Mouse (Mus musculus): ENCODE results near the gene Sult4a1. TPM values are rescaled to one million over a fixed set of nuclear protein-coding genes. Genes with fewer than 3 reads are reported as not detected.

Gene Sult4a1
- polyA plus RNA-seq, 1 experiment from 2014 or later: 5.7 TPM

- Histone ChIP-seq H3K27me3 (ENCODE audit: control insufficient read depth, insufficient read depth, low read length) (no peaks in the 10 kb centered on the region), H3K4me1 (ENCODE audit: control insufficient read depth, insufficient read depth, low read length) (no peaks in the 10 kb centered on the region), H3K36me3 (replicated peaks; ENCODE audit: control insufficient read depth, insufficient read depth, low read depth, low read length) (no peaks in the 10 kb centered on the region), H3K27ac (replicated peaks; ENCODE audit: low read depth, low read length) (no peak overlapping the region), H3K9me3 (replicated peaks; ENCODE audit: control insufficient read depth, low read length) (no peaks in the 10 kb centered on the region), H3K4me3 (ENCODE audit: low read depth, low read length) (no peak overlapping the region), H3K9ac (replicated peaks; ENCODE audit: low read length) (no peak overlapping the region), H3K4me2 (ENCODE audit: low read depth, low read length) (no peak overlapping the region)
- 35% methylated on average over 9 of the region's 9 CpGs for WGBS
- ATAC-seq (replicated peaks; ENCODE audit: insufficient number of reproducible peaks, low FRiP score, low TSS enrichment, low read depth) (peak; percentile 62; the same call in 1 of the 2 replicates), DNase-seq (ENCODE audit: low spot score) (peak; percentile 88)
These were observed 51.7 kb downstream of the Sult4a1 start for GRCm38 (mm10) chr15:84053859-84054258.

- Histone ChIP-seq H3K27me3 (ENCODE audit: control insufficient read depth, insufficient read depth, low read length) (no peaks in the 10 kb centered on the region), H3K4me1 (ENCODE audit: control insufficient read depth, insufficient read depth, low read length) (no peaks in the 10 kb centered on the region), H3K4me3 (ENCODE audit: low read depth, low read length) (no peak overlapping the region), H3K4me2 (ENCODE audit: low read depth, low read length) (no peak overlapping the region), H3K27ac (replicated peaks; ENCODE audit: low read depth, low read length) (no peak overlapping the region), H3K9ac (replicated peaks; ENCODE audit: low read length) (no peak overlapping the region), H3K9me3 (replicated peaks; ENCODE audit: control insufficient read depth, low read length) (no peaks in the 10 kb centered on the region), H3K36me3 (replicated peaks; ENCODE audit: control insufficient read depth, insufficient read depth, low read depth, low read length) (no peaks in the 10 kb centered on the region)
- ATAC-seq (replicated peaks; ENCODE audit: insufficient number of reproducible peaks, low FRiP score, low TSS enrichment, low read depth): no peak
- DNase-seq (ENCODE audit: low spot score): no peak
- 96% methylated on average over 4 of the region's 4 CpGs for WGBS
These were observed 52.3 kb downstream of the Sult4a1 start for GRCm38 (mm10) chr15:84053240-84053639.

GRCm38 (mm10) chr15:84052390-84052789 is 53.2 kb downstream of the Sult4a1 start:
- no peaks in the 10 kb centered on the region for H3K4me1 ChIP-seq (ENCODE audit: control insufficient read depth, insufficient read depth, low read length)
- H3K27me3 ChIP-seq (ENCODE audit: control insufficient read depth, insufficient read depth, low read length): no peaks in the 10 kb centered on the region
- H3K4me3 ChIP-seq (ENCODE audit: low read depth, low read length): no peak overlapping the region
- H3K4me2 ChIP-seq (ENCODE audit: low read depth, low read length): no peak overlapping the region
- ATAC-seq (replicated peaks; ENCODE audit: insufficient number of reproducible peaks, low FRiP score, low TSS enrichment, low read depth): no peak
- no peak overlapping the region for H3K9ac ChIP-seq (replicated peaks; ENCODE audit: low read length)
- no peaks in the 10 kb centered on the region for H3K36me3 ChIP-seq (replicated peaks; ENCODE audit: control insufficient read depth, insufficient read depth, low read depth, low read length)
- 81% methylated on average over 9 of the region's 9 CpGs for WGBS
- H3K27ac ChIP-seq (replicated peaks; ENCODE audit: low read depth, low read length): no peak overlapping the region
- no peaks in the 10 kb centered on the region for H3K9me3 ChIP-seq (replicated peaks; ENCODE audit: control insufficient read depth, low read length)
- no peak for DNase-seq (ENCODE audit: low spot score)

GRCm38 (mm10) chr15:84049570-84049969 is 56.0 kb downstream of the Sult4a1 start:
- no peaks in the 10 kb centered on the region for H3K9me3 ChIP-seq (replicated peaks; ENCODE audit: control insufficient read depth, low read length)
- H3K4me3 ChIP-seq (ENCODE audit: low read depth, low read length): no peak overlapping the region
- DNase-seq (ENCODE audit: low spot score) (no peak), ATAC-seq (replicated peaks; ENCODE audit: insufficient number of reproducible peaks, low FRiP score, low TSS enrichment, low read depth) (no peak)
- no peaks in the 10 kb centered on the region for H3K27me3 ChIP-seq (ENCODE audit: control insufficient read depth, insufficient read depth, low read length)
- H3K27ac ChIP-seq (replicated peaks; ENCODE audit: low read depth, low read length): no peak overlapping the region
- H3K4me2 ChIP-seq (ENCODE audit: low read depth, low read length): no peak overlapping the region
- H3K9ac ChIP-seq (replicated peaks; ENCODE audit: low read length): no peak overlapping the region
- no peaks in the 10 kb centered on the region for H3K36me3 ChIP-seq (replicated peaks; ENCODE audit: control insufficient read depth, insufficient read depth, low read depth, low read length)
- 58% methylated on average over 7 of the region's 7 CpGs for WGBS
- no peaks in the 10 kb centered on the region for H3K4me1 ChIP-seq (ENCODE audit: control insufficient read depth, insufficient read depth, low read length)

GRCm38 (mm10) chr15:84045562-84045961 is 60.0 kb downstream of the Sult4a1 start:
- 93% methylated on average over 6 of the region's 6 CpGs for WGBS

GRCm38 (mm10) chr15:84037067-84037466 is 68.5 kb downstream of the Sult4a1 start:
- Histone ChIP-seq H3K9me3 (replicated peaks; ENCODE audit: control insufficient read depth, low read length) (no peaks in the 10 kb centered on the region), H3K27me3 (ENCODE audit: control insufficient read depth, insufficient read depth, low read length) (no peaks in the 10 kb centered on the region), H3K4me2 (ENCODE audit: low read depth, low read length) (no peak overlapping the region)

More at GRCm38 (mm10) chr15:84045562-84045961, 60.0 kb downstream of the Sult4a1 start:
- H3K4me2 ChIP-seq (ENCODE audit: low read depth, low read length): no peak overlapping the region
- no peaks in the 10 kb centered on the region for H3K36me3 ChIP-seq (replicated peaks; ENCODE audit: control insufficient read depth, insufficient read depth, low read depth, low read length)
- H3K27me3 ChIP-seq (ENCODE audit: control insufficient read depth, insufficient read depth, low read length): no peaks in the 10 kb centered on the region
- no peak overlapping the region for H3K27ac ChIP-seq (replicated peaks; ENCODE audit: low read depth, low read length)
- no peak overlapping the region for H3K9ac ChIP-seq (replicated peaks; ENCODE audit: low read length)
- H3K4me1 ChIP-seq (ENCODE audit: control insufficient read depth, insufficient read depth, low read length): no peaks in the 10 kb centered on the region
- DNase-seq (ENCODE audit: low spot score) (no peak), ATAC-seq (replicated peaks; ENCODE audit: insufficient number of reproducible peaks, low FRiP score, low TSS enrichment, low read depth) (no peak)
- no peak overlapping the region for H3K4me3 ChIP-seq (ENCODE audit: low read depth, low read length)
- no peaks in the 10 kb centered on the region for H3K9me3 ChIP-seq (replicated peaks; ENCODE audit: control insufficient read depth, low read length)

More at GRCm38 (mm10) chr15:84037067-84037466, 68.5 kb downstream of the Sult4a1 start:
- 91% methylated on average over 5 of the region's 5 CpGs for WGBS
- H3K27ac ChIP-seq (replicated peaks; ENCODE audit: low read depth, low read length): no peak overlapping the region
- H3K4me1 ChIP-seq (ENCODE audit: control insufficient read depth, insufficient read depth, low read length): no peaks in the 10 kb centered on the region
- ATAC-seq (replicated peaks; ENCODE audit: insufficient number of reproducible peaks, low FRiP score, low TSS enrichment, low read depth) (no peak), DNase-seq (ENCODE audit: low spot score) (no peak)
- no peak overlapping the region for H3K9ac ChIP-seq (replicated peaks; ENCODE audit: low read length)
- no peaks in the 10 kb centered on the region for H3K36me3 ChIP-seq (replicated peaks; ENCODE audit: control insufficient read depth, insufficient read depth, low read depth, low read length)
- no peak overlapping the region for H3K4me3 ChIP-seq (ENCODE audit: low read depth, low read length)

Other genes starting within 250 kb of the Sult4a1 start
- 0.14 and 0.20 TPM in 2 replicates for gene Efcab6, start 40.4 kb downstream of the Sult4a1 start, polyA plus RNA-seq (2014; fragmentation: Nextera tagmentation; extraction: Ambion mirVana)
- gene Pnpla5, start 17.4 kb upstream of the Sult4a1 start, polyA plus RNA-seq (2014; fragmentation: Nextera tagmentation; extraction: Ambion mirVana): not detected in 2 replicates
- 0.79 and 0.91 TPM in 2 replicates for gene Pnpla3, start 62.1 kb upstream of the Sult4a1 start, polyA plus RNA-seq (2014; fragmentation: Nextera tagmentation; extraction: Ambion mirVana)
- 84.3 and 85.7 TPM in 2 replicates for gene Samm50, start 86.5 kb upstream of the Sult4a1 start, polyA plus RNA-seq (2014; fragmentation: Nextera tagmentation; extraction: Ambion mirVana)
- gene Parvb, start 126.3 kb upstream of the Sult4a1 start, polyA plus RNA-seq (2014; fragmentation: Nextera tagmentation; extraction: Ambion mirVana): 6.0 and 7.3 TPM in 2 replicates
- 0.42 and 1.2 TPM in 2 replicates for gene Parvg, start 218.3 kb upstream of the Sult4a1 start, polyA plus RNA-seq (2014; fragmentation: Nextera tagmentation; extraction: Ambion mirVana)